Mouse (Mus musculus) left cerebral cortex, adult 8-10 months (tissue): ENCODE data around the gene Ppil4. TPM values are rescaled to one million over a fixed set of nuclear protein-coding genes. Genes with fewer than 3 reads are reported as not detected.

ENCODE experiments used
- DNase-seq, 2 experiments: peaks; one replicate each; pipeline ENCODE4 v3.0.0; 2022; ENCODE audit warnings: low spot score in 2 of 2
- microRNA-seq, 2 experiments: library from miRNA; unstranded; fragments of <30 nt; microRNA quantifications; one replicate each; pipeline ENCODE4 v1.2.0; 2022
- total RNA-seq, 4 experiments: library from RNA; stranded (reverse); gene quantifications; 2 replicates each; pipeline ENCODE4 v1.2.4; 2022

The Ppil4 gene
- total RNA-seq, 4 experiments from 2014 or later = 28.9 to 31.2 (median 29.8) TPM

GRCm38 (mm10) chr10:7861259-7861936 is 68.7 kb downstream of the Ppil4 start:
- no peak for DNase-seq

- DNase-seq = no peak
Observed at GRCm38 (mm10) chr10:7861937-7862657, 69.4 kb downstream of the Ppil4 start.

GRCm38 (mm10) chr10:7863411-7863810 is 70.7 kb downstream of the Ppil4 start:
- no peak for DNase-seq

- DNase-seq = no peak
Observed at GRCm38 (mm10) chr10:7864184-7864583, 71.5 kb downstream of the Ppil4 start.

- DNase-seq = no peak
Observed at GRCm38 (mm10) chr10:7864806-7865205, 72.1 kb downstream of the Ppil4 start.

GRCm38 (mm10) chr10:7866762-7867665 is 74.3 kb downstream of the Ppil4 start:
- DNase-seq = no peak

- no peak for DNase-seq
Observed at GRCm38 (mm10) chr10:7867666-7868030, 75.0 kb downstream of the Ppil4 start.

GRCm38 (mm10) chr10:7869746-7870145 is 77.1 kb downstream of the Ppil4 start:
- DNase-seq = no peak

- DNase-seq = peak in 1 of 2 experiments; percentile 55
Observed at GRCm38 (mm10) chr10:7870571-7871315, 78.1 kb downstream of the Ppil4 start.

- DNase-seq = no peak
Observed at GRCm38 (mm10) chr10:7871381-7872020, 78.8 kb downstream of the Ppil4 start.

Small RNAs within 50 kb of the gene (microRNA-seq; reads per million reads assigned to microRNA genes)
- gene Mir5104 = 0 reads per million in 2 experiments

Other genes with a start within 250 kb of the Ppil4 start
- gene Lrp11, start 203.1 kb upstream of the Ppil4 start, total RNA-seq = 100 to 1,000 TPM; 133 to 153 (median 140) TPM
- 1 to 10 TPM; 6.3 to 7.3 (median 6.9) TPM for gene Nup43, start 125.4 kb upstream of the Ppil4 start, total RNA-seq
- gene Pcmt1, start 111.8 kb upstream of the Ppil4 start, total RNA-seq = 100 to 1,000 TPM; 193 to 200 (median 195) TPM
- gene Lats1, start 111.7 kb upstream of the Ppil4 start, total RNA-seq = 10 to 100 TPM; 28.9 to 33.0 (median 31.6) TPM
- 10 to 100 TPM; 13.7 to 15.5 (median 14.5) TPM for gene Katna1, start 66.9 kb upstream of the Ppil4 start, total RNA-seq
- 10 to 100 TPM; 15.0 to 24.4 (median 17.5) TPM for gene Ginm1, start 67 bp upstream of the Ppil4 start, total RNA-seq
- gene Zc3h12d, start 39.6 kb downstream of the Ppil4 start, total RNA-seq = under 1 TPM in 3 of 4 experiments, not detected in 1; 0.12 to 0.25 (median 0.23) TPM
- gene Tab2, start 163.3 kb downstream of the Ppil4 start, total RNA-seq = 10 to 100 TPM; 56.0 to 59.9 (median 57.3) TPM